Comparison of ENCODE assay signal across 8 mouse cellular contexts in genomic region chr5:123683377-123684220, GRCm38 (mm10). TPM values are rescaled to one million over a fixed set of nuclear protein-coding genes. Genes with fewer than 3 reads are reported as not detected.
A peak's percentile ranks its signal among the peaks of the same experiment; 100 is the strongest.
DNase-seq lines count a peak whose midpoint lies in the region; ATAC-seq and TF ChIP-seq lines count a peak whose summit lies in the region.

No protein-coding gene starts in this region.

- peak overlapping the region; percentile 91 for H3K27ac ChIP-seq in liver, adult 2 months (replicated peaks; ENCODE audit: insufficient read depth, low read depth, low read length)
- peak overlapping the region; percentile 99 for H3K27ac ChIP-seq in midbrain, postnatal 0 days (ENCODE audit: low read depth, low read length)
- peak overlapping the region; percentile 89 for H3K27ac ChIP-seq in stomach, embryonic 14.5 days (ENCODE audit: low read length)

- H3K4me1 ChIP-seq in liver, adult 2 months (ENCODE audit: control insufficient read depth, insufficient read depth, low read length), result peaks cover 12% of the 10 kb centered on the region
- H3K4me1 ChIP-seq in midbrain, postnatal 0 days (ENCODE audit: insufficient read depth, low read length), result peaks cover 10% of the 10 kb centered on the region
- H3K4me1 ChIP-seq in stomach, embryonic 14.5 days (ENCODE audit: control insufficient read depth, insufficient read depth, low read length), result peaks cover 28% of the 10 kb centered on the region

- H3K27me3 ChIP-seq in liver, adult 2 months (ENCODE audit: control insufficient read depth, insufficient read depth, low read length), result no peaks in the 10 kb centered on the region
- H3K27me3 ChIP-seq in midbrain, postnatal 0 days (ENCODE audit: insufficient read depth, low read length), result no peaks in the 10 kb centered on the region
- H3K27me3 ChIP-seq in stomach, embryonic 14.5 days (ENCODE audit: control insufficient read depth, insufficient read depth, low read length), result no peaks in the 10 kb centered on the region

- no peak for TF ChIP-seq CTCF in liver, adult 2 months (IDR thresholded peaks at IDR 0.05; ENCODE audit: low read depth, low read length)
- TF ChIP-seq CTCF in midbrain, postnatal 0 days (IDR thresholded peaks at IDR 0.05), result no peak

- peak overlapping the region; percentile 68 for H3K4me2 ChIP-seq in midbrain, postnatal 0 days (ENCODE audit: low read depth, low read length, poor library complexity, severe bottlenecking)
- H3K4me2 ChIP-seq in stomach, embryonic 14.5 days (replicated peaks; ENCODE audit: low read depth, low read length), result peak overlapping the region; percentile 59

- H3K36me3 ChIP-seq in liver, adult 2 months (ENCODE audit: control insufficient read depth, insufficient read depth, low read length), result no peaks in the 10 kb centered on the region
- no peaks in the 10 kb centered on the region for H3K36me3 ChIP-seq in midbrain, postnatal 0 days (ENCODE audit: insufficient read depth, low read length)
- H3K36me3 ChIP-seq in stomach, embryonic 14.5 days (ENCODE audit: control insufficient read depth, insufficient read depth, low read length), result no peaks in the 10 kb centered on the region

- TF ChIP-seq POLR2A in liver, adult 2 months (IDR thresholded peaks at IDR 0.05; ENCODE audit: extremely low read depth, insufficient read depth, low read length), result no peak

- DNase-seq in urinary bladder, adult 18-20 months (ENCODE audit: low spot score in 2 of 2), result peak; percentile 63 to 77
- DNase-seq in urinary bladder, postnatal 10 days (ENCODE audit: low spot score), result no peak
- peak; percentile 85 to 86 for DNase-seq in cerebellum, postnatal 25 days
- peak; percentile 64 for DNase-seq in gastrocnemius, postnatal 10 days
- peak; percentile 78 for DNase-seq in induced T-regulatory cell, adult 2 months (ENCODE audit: low read depth)
- DNase-seq in liver, adult 2 months (ENCODE audit: extremely low read depth, low read depth, low spot score), result peak; percentile 52
- DNase-seq in midbrain, postnatal 0 days (ENCODE audit: low spot score), result peak; percentile 38

- H3K4me3 ChIP-seq in liver, adult 2 months (ENCODE audit: insufficient read depth, low read depth, low read length), result peak overlapping the region; percentile 97
- H3K4me3 ChIP-seq in midbrain, postnatal 0 days (ENCODE audit: low read depth, low read length), result peak overlapping the region; percentile 62
- peak overlapping the region; percentile 92 for H3K4me3 ChIP-seq in stomach, embryonic 14.5 days (ENCODE audit: low read depth, low read length)

- H3K9ac ChIP-seq in liver, adult 2 months (ENCODE audit: low read depth, low read length), result peak overlapping the region; percentile 95
- peak overlapping the region; percentile 99 for H3K9ac ChIP-seq in midbrain, postnatal 0 days (replicated peaks; ENCODE audit: low read length, poor library complexity, severe bottlenecking)
- H3K9ac ChIP-seq in stomach, embryonic 14.5 days (replicated peaks; ENCODE audit: low read depth, low read length), result peak overlapping the region; percentile 94

- peaks cover 20% of the 10 kb centered on the region for H3K79me2 ChIP-seq in liver, adult 2 months (ENCODE audit: control insufficient read depth, insufficient read depth, low read length)

- WGBS in liver, adult 2 months, result under 1% methylated on average over 92 of the region's 92 CpGs
- under 1% methylated on average over 55 of the region's 92 CpGs for WGBS in midbrain, postnatal 0 days
- WGBS in stomach, embryonic 14.5 days, result under 1% methylated on average over 78 of the region's 92 CpGs

- no peaks in the 10 kb centered on the region for H3K9me3 ChIP-seq in midbrain, postnatal 0 days (ENCODE audit: low read length)
- H3K9me3 ChIP-seq in stomach, embryonic 14.5 days (ENCODE audit: control insufficient read depth, low read depth, low read length), result no peaks in the 10 kb centered on the region

- ATAC-seq in midbrain, postnatal 0 days (ENCODE audit: low FRiP score), result peak; percentile 50
- ATAC-seq in stomach, embryonic 14.5 days (ENCODE audit: insufficient number of reproducible peaks, insufficient read depth, low FRiP score, low read depth), result peak; percentile 53; the same call in 1 of the 2 replicates

RNA-seq across cellular contexts. Expression of gene Clip1, which starts 0.8 kb away (rescaled TPM):
- total RNA-seq in gastrocnemius, postnatal 10 days (2021), result 100 to 1,000 TPM in 1 of 2 experiments, 10 to 100 TPM in 1; 91.2 to 111 TPM
- total RNA-seq in liver, adult 2 months (2014; rRNA removed), result 18.5 and 25.2 TPM in 2 replicates
- polyA plus RNA-seq in liver, adult 2 months (2012; rRNA removed), result 10.9 and 11.8 TPM in 2 replicates
- total RNA-seq in midbrain, postnatal 0 days (2014; rRNA removed), result 73.1 and 80.0 TPM in 2 replicates
- 64.2 and 77.5 TPM in 2 replicates for polyA plus RNA-seq in midbrain, postnatal 0 days (2015; fragmentation: Nextera tagmentation; extraction: Ambion mirVana)
- polyA plus RNA-seq in stomach, embryonic 14.5 days (2014; fragmentation: Nextera tagmentation; extraction: Ambion mirVana), result 39.5 and 40.5 TPM in 2 replicates

RNA-seq across cellular contexts. Expression of gene Zcchc8, which starts 37.3 kb away (rescaled TPM):
- 10 to 100 TPM; 26.6 to 33.2 TPM for total RNA-seq in gastrocnemius, postnatal 10 days (2021)
- total RNA-seq in liver, adult 2 months (2014; rRNA removed), result 9.0 and 12.1 TPM in 2 replicates
- 9.6 and 12.7 TPM in 2 replicates for polyA plus RNA-seq in liver, adult 2 months (2012; rRNA removed)
- 29.6 and 40.6 TPM in 2 replicates for total RNA-seq in midbrain, postnatal 0 days (2014; rRNA removed)
- 41.9 and 46.3 TPM in 2 replicates for polyA plus RNA-seq in midbrain, postnatal 0 days (2015; fragmentation: Nextera tagmentation; extraction: Ambion mirVana)
- polyA plus RNA-seq in stomach, embryonic 14.5 days (2014; fragmentation: Nextera tagmentation; extraction: Ambion mirVana), result 84.6 and 97.5 TPM in 2 replicates
